Mouse (Mus musculus) adrenal gland, postnatal 4 days (tissue): ENCODE measurements around the gene Jdp2. TPM values are rescaled to one million over a fixed set of nuclear protein-coding genes. Genes with fewer than 3 reads are reported as not detected.
"Not testable (repeated sequence)": the region's sequence is repeated elsewhere in the genome, so short reads cannot be mapped to it uniquely, and the experiment has no call there.

Source experiments
- DNase-seq, 2 experiments: peaks; one replicate each; pipeline ENCODE4 v3.0.0; 2021 to 2022; ENCODE audit warnings: low spot score in 2 of 2, mixed read lengths in 2 of 2
- total RNA-seq, 2 experiments: library from RNA; stranded (reverse); gene quantifications; 2 replicates each; pipeline ENCODE4 v1.2.3; 2021

The Jdp2 gene
- total RNA-seq, 2 experiments from 2014 or later: 22.6 to 23.0 TPM

DNA sequence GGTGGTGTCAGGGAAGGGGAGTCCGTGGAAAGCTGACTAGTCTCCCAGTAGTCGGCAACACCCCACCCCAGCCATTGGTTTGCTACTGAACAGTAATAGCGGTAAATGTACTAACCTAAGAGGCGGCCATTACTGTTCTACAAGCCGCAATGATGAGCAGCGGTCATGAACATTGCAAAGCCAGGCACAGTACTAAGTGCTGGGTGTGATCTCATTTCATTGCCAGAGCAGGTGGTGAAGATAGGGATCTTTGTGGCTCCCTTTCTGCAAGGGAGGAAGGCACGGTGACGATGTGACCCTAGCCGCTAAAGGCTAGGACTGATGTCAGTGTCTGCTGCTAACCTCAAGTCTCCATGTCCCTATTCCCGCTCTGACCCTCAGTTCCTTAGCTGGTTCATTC, 33.5 kb downstream of the Jdp2 start:
- DNase-seq: no peak

DNA sequence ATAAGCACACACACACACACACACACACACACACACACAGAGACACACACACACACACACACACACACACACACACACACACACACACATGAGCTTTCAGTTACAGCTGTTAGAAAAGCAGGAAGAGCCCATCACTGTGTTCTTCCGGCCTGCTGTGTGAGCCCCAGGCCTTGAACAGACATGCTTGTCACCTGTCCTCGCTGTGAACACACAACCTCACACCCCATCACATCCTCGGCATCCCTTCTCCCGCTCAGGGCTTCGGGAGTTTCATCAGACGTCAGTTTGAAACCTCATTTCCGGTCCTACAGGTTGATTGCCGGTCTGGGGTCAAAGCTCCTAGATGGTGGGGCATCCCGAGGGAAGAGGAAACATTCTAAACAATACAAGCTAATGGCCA, 39.1 kb downstream of the Jdp2 start:
- no peak for DNase-seq

DNA sequence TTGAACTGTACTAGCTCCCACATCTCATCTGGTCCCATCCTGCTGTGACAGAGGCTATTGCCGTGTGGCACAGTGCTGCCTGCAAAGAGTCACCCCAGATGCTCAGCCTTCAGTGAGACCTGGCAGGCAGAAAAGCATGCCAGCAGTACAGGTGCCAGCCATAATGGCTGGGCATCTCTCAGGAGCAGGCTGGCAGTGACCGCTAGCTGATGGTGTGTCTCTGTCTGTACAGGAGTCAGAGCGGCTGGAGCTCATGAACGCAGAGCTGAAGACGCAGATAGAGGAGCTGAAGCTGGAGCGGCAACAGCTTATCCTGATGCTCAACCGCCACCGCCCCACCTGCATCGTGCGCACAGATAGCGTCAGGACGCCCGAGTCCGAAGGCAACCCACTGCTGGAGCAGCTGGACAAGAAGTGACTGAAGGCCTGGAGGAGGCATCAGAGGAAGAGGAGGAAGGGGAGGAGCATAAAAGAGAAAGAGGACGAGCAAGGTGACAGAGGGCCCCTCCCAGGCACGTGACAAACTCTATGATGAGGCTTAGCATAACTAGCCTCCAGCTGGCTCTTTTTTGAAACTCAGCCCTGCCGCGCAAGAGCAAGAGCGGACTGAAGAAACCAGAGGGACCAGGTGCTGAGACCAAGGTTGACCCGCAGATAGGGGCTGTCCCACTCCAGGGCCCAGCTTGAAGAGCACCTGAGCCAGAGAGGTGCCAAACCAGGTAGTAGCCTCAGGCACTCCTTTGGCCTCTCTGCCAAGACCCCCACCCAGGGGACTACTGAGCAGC, 39.9 kb downstream of the Jdp2 start:
- DNase-seq: no peak

DNA sequence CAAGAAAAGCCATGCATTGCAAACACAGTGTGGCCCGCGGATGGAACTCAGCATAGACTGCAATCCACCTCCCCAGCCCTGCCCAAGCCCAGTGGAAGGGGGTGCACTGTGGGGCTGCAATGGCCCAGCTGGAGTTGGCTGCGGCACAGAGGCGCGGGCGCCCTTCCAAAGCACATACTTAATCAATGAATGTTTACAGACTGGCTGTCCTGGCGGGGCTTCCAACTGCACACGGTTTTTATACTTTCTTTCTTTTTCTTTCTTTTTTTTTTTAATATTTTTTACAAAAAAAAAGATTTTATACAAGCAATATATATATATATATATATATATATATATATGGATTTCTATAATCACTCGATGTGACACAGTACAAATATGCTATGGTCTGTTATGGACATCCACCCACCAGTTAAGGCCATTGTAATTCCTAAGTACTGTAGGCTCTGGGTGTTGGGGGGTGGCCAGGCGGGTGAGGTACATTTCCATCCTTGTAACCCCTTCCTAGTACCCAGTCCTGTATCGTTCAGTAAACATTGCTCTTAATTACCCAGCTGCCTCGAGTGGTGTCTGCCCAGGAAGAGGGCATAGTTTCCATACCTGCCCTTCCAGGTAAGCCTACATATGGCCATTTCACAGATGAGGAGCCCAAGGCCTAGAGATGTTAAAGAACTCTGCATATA, 40.6 kb downstream of the Jdp2 start:
- DNase-seq: no peak

GRCm38 (mm10) chr12:85640852-85641563, 42.2 kb downstream of the Jdp2 start:
- no peak for DNase-seq

- no peak for DNase-seq
These were observed 42.7 kb downstream of the Jdp2 start for GRCm38 (mm10) chr12:85641564-85641931.

DNA sequence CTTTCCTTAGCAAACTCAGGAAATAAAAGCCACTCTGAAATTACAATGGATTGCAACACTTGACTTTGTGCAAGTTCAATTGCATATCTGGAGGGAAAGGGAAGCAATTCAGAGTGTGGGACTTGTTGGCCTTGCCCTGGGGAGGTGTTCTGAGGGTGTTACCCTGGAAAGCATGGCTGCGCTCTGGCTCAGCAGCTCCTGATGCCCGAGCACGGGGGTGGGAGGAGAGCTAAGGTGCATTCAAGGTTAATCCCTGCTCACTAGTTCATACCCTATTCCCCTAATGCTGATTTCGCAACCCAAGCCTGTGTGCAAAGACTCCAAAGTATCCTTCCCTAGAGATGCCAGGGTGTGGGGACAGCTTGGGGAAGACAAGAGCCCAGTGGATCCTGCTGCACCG, 44.9 kb downstream of the Jdp2 start:
- DNase-seq: no peak

GRCm38 (mm10) chr12:85645664-85646063, 46.8 kb downstream of the Jdp2 start:
- DNase-seq: no peak

DNA sequence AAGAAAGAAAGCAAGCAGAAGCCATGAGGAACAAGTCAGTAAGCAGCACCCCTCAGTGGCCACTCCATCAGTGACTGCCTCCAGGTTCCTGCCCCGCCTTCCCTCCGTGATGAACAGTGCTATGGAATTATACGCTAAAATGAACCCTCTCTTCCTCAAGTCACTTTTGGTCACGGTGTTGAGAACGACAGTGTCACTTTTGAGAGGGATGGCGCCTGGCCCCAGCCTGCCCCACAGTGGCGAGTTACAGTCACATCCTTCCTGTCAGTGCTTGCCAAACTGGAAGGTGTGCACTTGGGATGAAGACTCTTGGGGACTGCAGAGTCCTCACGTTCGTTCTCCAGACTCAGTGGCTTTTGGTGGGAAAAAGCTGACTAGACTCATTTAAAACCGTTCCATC, 48.5 kb downstream of the Jdp2 start:
- no peak for DNase-seq

- no peak for DNase-seq
These were observed 49.1 kb downstream of the Jdp2 start for GRCm38 (mm10) chr12:85647955-85648354.

DNA sequence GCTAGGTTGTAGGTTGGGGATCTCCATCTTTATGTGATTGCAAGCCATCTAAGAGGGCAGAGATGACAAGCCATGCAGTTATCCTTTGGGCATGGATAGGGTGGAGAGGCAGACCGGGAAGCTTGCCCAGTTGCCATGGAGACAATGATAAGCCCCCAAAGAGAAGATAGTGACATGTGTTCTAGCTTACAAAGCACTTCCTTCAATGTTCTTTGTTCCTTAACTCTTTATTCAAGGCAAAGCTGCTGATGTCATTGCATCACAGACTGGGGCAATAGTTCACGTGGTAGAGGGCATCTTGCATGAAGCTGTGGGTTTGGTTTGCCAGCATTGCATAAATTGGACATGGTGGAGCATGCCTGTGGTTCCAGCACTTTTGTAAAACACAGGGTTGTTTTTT, 60.5 kb downstream of the Jdp2 start:
- no peak for DNase-seq

DNA sequence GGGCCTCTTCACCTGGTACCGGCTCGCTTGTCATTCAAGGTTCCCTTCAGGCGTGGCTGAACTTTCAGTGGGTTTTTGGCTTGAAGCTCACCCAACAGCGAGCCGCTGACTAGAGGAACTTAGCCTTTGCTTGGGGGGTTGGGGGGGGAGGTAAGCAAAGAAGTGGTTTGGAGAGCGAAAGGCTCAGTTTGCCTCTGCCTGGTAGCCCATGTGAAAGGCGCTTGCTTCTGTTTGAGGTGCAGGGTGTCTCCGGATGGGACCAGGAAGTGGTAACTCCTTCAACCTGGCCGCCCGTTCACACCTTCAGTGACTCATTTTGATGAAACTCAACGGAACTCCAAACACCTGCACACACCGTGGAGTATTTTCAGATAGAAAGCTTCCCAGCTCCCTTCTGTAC, 62.0 kb downstream of the Jdp2 start:
- DNase-seq: no peak

GRCm38 (mm10) chr12:85662232-85662631, 63.4 kb downstream of the Jdp2 start:
- DNase-seq: not testable (repeated sequence)

DNA sequence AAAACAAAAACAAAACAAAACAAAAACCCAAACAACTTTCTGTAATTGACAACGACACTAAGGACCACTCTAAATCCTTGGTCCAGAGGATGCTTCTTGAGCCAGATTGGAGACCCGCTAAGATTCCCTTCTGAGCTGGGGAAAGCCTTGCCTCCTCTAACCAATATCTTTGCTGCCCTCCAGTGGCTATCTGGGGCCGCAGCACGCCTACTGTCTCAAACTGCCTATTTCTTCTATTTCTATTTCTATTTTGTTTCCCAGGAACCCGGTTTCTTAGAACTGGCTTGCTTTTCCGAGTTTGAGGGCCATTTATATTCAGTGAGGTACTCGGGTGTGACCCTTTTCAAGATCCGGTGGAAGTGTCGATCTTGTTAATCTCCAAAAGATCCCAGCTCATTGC, 64.1 kb downstream of the Jdp2 start:
- peak in 1 of 2 experiments; percentile 51 for DNase-seq

DNA sequence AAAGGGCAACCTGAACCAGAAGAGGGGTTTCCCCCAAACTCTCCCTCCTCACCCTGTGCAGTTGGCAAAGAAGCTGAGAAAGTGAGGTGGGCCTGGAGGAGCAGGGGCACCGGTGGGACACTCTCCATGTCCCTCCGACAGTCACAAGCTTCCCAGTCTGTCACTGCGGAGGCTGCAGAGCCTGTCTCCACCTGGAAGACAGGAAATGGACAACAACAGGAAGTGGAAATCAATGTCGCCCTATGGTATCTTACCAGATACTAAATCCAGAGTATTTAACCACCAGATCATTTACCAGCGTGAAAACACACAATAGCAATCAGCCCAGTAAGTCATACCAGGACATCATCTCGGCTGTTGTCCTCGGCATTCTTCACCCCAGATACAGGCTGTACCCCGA, 67.3 kb downstream of the Jdp2 start:
- no peak for DNase-seq

GRCm38 (mm10) chr12:85667071-85667470, 68.2 kb downstream of the Jdp2 start:
- no peak for DNase-seq

GRCm38 (mm10) chr12:85668696-85669095, 69.9 kb downstream of the Jdp2 start:
- no peak for DNase-seq

GRCm38 (mm10) chr12:85670080-85670479, 71.3 kb downstream of the Jdp2 start:
- DNase-seq: no peak

DNA sequence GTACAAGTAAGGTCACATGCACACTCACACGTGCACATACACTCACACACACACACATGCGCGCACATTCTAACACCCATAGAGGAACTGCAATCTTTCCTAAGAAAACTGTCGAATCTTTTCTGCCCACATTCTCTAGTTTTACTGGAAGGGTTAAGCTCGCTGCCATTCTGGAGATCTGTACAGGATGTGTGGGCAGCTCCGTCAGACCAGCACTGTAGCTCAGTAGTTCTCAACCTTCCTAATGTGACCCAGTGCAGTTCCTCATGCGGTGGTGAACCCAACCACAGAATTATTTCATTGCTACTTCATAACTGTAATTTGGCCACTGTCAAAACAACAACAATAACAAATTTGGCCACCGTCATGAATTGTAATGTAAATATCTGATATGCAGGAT, 75.1 kb downstream of the Jdp2 start:
- no peak for DNase-seq

DNA sequence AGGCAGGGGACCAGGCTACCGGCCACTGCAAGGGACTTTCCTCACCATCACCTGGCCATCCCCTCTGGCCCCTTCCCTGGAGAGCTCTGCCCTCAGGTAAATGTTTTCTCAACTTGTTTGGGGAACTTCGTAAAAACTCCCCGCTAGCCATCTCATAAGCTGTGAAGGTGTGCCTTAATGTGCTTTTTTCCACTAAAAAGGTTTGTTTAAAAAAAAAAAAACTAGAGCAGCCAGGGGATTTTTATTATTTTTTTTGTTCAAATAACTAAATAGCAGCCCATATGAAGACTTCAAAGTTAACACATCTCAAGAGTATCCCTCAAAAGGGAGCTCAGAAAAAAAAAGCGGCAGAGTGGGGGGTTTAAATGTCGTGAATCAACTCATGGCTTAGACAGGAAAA, 80.3 kb downstream of the Jdp2 start:
- no peak for DNase-seq

- DNase-seq: no peak
These were observed 81.0 kb downstream of the Jdp2 start for GRCm38 (mm10) chr12:85679808-85680207.

- no peak for DNase-seq
These were observed 83.5 kb downstream of the Jdp2 start for GRCm38 (mm10) chr12:85682328-85682727.
